Mouse (Mus musculus): ENCODE data around the gene Sipa1l1.

- TF ChIP-seq GATA1 (IDR thresholded peaks at IDR 0.05; ENCODE audit: borderline replicate concordance, low read length) (no peak), GATA2 (IDR thresholded peaks at IDR 0.05; ENCODE audit: borderline replicate concordance, low read depth, low read length) (no peak), CTCF (IDR thresholded peaks at IDR 0.05; ENCODE audit: low read depth, low read length) (no peak)
These were observed 46.5 kb upstream of the Sipa1l1 start for GRCm38 (mm10) chr12:82122450-82123249.

Data from G1E (cell line).